Mouse (Mus musculus): ENCODE data around the gene Rnf13. TPM values are rescaled to one million over a fixed set of nuclear protein-coding genes. Genes with fewer than 3 reads are reported as not detected.

Gene Rnf13
- polyA plus RNA-seq, 2 experiments: 43.0 to 76.5 TPM

DNA sequence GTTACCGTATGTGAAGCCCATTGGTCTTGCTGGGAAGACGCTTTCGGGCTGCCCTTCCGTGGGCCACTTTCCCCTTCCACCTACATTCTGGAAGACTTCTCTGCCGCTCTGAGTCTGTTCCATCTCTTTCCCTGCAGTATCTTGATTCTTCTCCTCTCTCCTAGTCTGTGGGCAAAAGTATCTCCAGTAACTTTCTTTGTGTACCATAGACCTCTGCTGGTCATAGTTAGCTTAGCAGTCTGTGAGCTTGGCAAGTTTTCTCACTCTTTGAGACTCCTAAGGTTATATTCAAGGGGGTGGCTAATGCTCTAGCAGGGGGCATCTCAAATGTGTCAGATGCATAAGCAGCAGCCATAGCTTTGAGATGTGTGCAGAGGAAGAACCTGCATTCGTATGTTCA, 79.6 kb downstream of the Rnf13 start:
- no peaks in the 10 kb centered on the region for H3K4me1 ChIP-seq (ENCODE audit: control insufficient read depth, insufficient read depth, low read length)
- 86% methylated on average over 6 of the region's 6 CpGs for WGBS
- DNase-seq (ENCODE audit: low spot score) (peak; percentile 38), ATAC-seq (ENCODE audit: low FRiP score, low read depth) (no peak)
- no peaks in the 10 kb centered on the region for H3K36me3 ChIP-seq (ENCODE audit: control insufficient read depth, insufficient read depth, low read length)
- no peaks in the 10 kb centered on the region for H3K27me3 ChIP-seq (ENCODE audit: control insufficient read depth, insufficient read depth, low read length)
- no peak overlapping the region for H3K9ac ChIP-seq (ENCODE audit: low read depth, low read length, severe bottlenecking)
- no peak overlapping the region for H3K4me3 ChIP-seq (replicated peaks; ENCODE audit: low read length)
- no peak for TF ChIP-seq POLR2A (IDR thresholded peaks at IDR 0.05; ENCODE audit: borderline replicate concordance, extremely low read depth, insufficient read depth, insufficient read length)
- no peak overlapping the region for H3K27ac ChIP-seq (replicated peaks; ENCODE audit: low read depth, low read length)
- H3K4me2 ChIP-seq (replicated peaks; ENCODE audit: low read depth, low read length, severe bottlenecking): no peak overlapping the region
- H3K9me3 ChIP-seq (ENCODE audit: control insufficient read depth, low read length): no peaks in the 10 kb centered on the region

DNA sequence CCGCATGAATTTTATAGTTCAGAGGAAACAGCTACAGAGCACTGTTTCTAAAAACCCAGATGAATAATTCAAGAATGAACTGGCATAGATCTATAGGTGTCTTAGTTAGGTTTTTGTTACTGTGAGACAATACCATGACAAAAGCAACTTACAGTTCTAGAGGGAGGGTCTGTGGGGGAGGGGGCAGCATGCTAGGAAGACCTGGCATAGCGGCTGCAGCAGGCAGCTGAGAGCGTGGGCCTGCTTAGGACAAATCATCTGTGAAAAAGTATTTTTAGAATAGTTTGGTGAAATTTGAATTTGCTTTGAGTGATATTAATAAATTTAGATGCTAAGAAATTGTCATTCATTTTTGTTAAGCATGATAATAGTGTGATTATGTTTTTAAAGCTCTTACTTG, 90.0 kb downstream of the Rnf13 start:
- Histone ChIP-seq H3K27me3 (ENCODE audit: control insufficient read depth, insufficient read depth, low read length) (no peaks in the 10 kb centered on the region), H3K9me3 (ENCODE audit: control insufficient read depth, low read length) (no peaks in the 10 kb centered on the region), H3K9ac (ENCODE audit: low read depth, low read length, severe bottlenecking) (no peak overlapping the region), H3K4me3 (replicated peaks; ENCODE audit: low read length) (no peak overlapping the region), H3K27ac (replicated peaks; ENCODE audit: low read depth, low read length) (no peak overlapping the region), H3K4me1 (ENCODE audit: control insufficient read depth, insufficient read depth, low read length) (no peaks in the 10 kb centered on the region), H3K4me2 (replicated peaks; ENCODE audit: low read depth, low read length, severe bottlenecking) (no peak overlapping the region), H3K36me3 (ENCODE audit: control insufficient read depth, insufficient read depth, low read length) (peaks cover 10% of the 10 kb centered on the region)
- DNase-seq (ENCODE audit: low spot score) (no peak), ATAC-seq (ENCODE audit: low FRiP score, low read depth) (no peak)
- TF ChIP-seq POLR2A (IDR thresholded peaks at IDR 0.05; ENCODE audit: borderline replicate concordance, extremely low read depth, insufficient read depth, insufficient read length): no peak
- 96% methylated on average over 3 of the region's 3 CpGs for WGBS

DNA sequence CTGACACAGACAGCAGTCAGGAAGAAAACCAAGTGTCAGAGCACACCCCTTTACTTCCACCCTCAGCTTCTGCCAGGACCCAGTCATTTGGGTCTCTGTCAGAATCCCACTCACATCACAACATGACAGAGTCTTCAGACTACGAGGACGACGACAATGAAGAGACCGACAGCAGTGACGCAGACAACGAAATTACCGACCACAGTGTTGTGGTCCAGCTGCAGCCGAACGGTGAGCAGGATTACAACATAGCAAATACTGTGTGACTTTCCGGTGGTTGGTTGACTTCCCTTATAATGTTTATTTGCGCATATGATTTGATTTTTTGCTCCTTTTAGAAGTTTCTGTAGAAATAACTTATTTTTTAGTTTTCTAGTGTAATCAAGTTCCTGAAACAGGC, 97.7 kb downstream of the Rnf13 start:
- Histone ChIP-seq H3K9ac (ENCODE audit: low read depth, low read length, severe bottlenecking) (no peak overlapping the region), H3K9me3 (ENCODE audit: control insufficient read depth, low read length) (no peaks in the 10 kb centered on the region), H3K4me2 (replicated peaks; ENCODE audit: low read depth, low read length, severe bottlenecking) (no peak overlapping the region), H3K4me3 (replicated peaks; ENCODE audit: low read length) (no peak overlapping the region), H3K27me3 (ENCODE audit: control insufficient read depth, insufficient read depth, low read length) (no peaks in the 10 kb centered on the region), H3K4me1 (ENCODE audit: control insufficient read depth, insufficient read depth, low read length) (no peaks in the 10 kb centered on the region), H3K36me3 (ENCODE audit: control insufficient read depth, insufficient read depth, low read length) (peaks cover 18% of the 10 kb centered on the region; the same call in 1 of the 2 replicates), H3K27ac (replicated peaks; ENCODE audit: low read depth, low read length) (no peak overlapping the region)
- 95% methylated on average over 11 of the region's 11 CpGs for WGBS
- TF ChIP-seq POLR2A (IDR thresholded peaks at IDR 0.05; ENCODE audit: borderline replicate concordance, extremely low read depth, insufficient read depth, insufficient read length): no peak
- DNase-seq (ENCODE audit: low spot score) (no peak), ATAC-seq (ENCODE audit: low FRiP score, low read depth) (no peak)

- Histone ChIP-seq H3K27ac (replicated peaks; ENCODE audit: low read depth, low read length) (no peak overlapping the region), H3K4me2 (replicated peaks; ENCODE audit: low read depth, low read length, severe bottlenecking) (no peak overlapping the region), H3K4me3 (replicated peaks; ENCODE audit: low read length) (no peak overlapping the region), H3K36me3 (ENCODE audit: control insufficient read depth, insufficient read depth, low read length) (peaks cover 28% of the 10 kb centered on the region; the same call in 1 of the 2 replicates), H3K9ac (ENCODE audit: low read depth, low read length, severe bottlenecking) (no peak overlapping the region), H3K4me1 (ENCODE audit: control insufficient read depth, insufficient read depth, low read length) (no peaks in the 10 kb centered on the region), H3K9me3 (ENCODE audit: control insufficient read depth, low read length) (no peaks in the 10 kb centered on the region), H3K27me3 (ENCODE audit: control insufficient read depth, insufficient read depth, low read length) (no peaks in the 10 kb centered on the region)
- no peak for TF ChIP-seq POLR2A (IDR thresholded peaks at IDR 0.05; ENCODE audit: borderline replicate concordance, extremely low read depth, insufficient read depth, insufficient read length)
- no peak for DNase-seq (ENCODE audit: low spot score)
- WGBS: 90% methylated on average over 4 of the region's 4 CpGs
- no peak for ATAC-seq (ENCODE audit: low FRiP score, low read depth)
These were observed 101.0 kb downstream of the Rnf13 start for GRCm38 (mm10) chr3:57836911-57837310.

DNA sequence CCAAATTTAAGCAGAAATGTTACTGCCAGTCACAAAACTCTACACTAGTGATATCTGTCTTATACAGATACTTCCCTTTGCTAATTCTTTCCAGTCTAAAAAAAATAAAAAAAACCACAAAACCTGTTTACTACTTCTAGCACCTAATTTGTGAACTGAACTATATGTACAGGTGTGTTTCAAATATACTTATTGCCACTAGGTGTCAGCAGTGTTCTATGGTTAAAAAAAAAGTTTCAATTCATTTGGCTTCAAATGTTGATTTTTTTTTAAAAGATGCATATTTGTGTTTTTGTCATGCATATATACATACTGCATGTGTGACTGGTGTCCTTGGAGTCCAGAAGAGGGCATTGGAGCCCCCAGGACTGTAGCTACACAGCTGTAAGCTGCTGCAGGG, 107.9 kb downstream of the Rnf13 start:
- ATAC-seq (ENCODE audit: low FRiP score, low read depth): no peak

More for the DNA sequence above, 107.9 kb downstream of the Rnf13 start:
- Histone ChIP-seq H3K4me2 (replicated peaks; ENCODE audit: low read depth, low read length, severe bottlenecking) (no peak overlapping the region), H3K27me3 (ENCODE audit: control insufficient read depth, insufficient read depth, low read length) (no peaks in the 10 kb centered on the region), H3K9me3 (ENCODE audit: control insufficient read depth, low read length) (no peaks in the 10 kb centered on the region), H3K9ac (ENCODE audit: low read depth, low read length, severe bottlenecking) (no peak overlapping the region), H3K27ac (replicated peaks; ENCODE audit: low read depth, low read length) (no peak overlapping the region), H3K4me3 (replicated peaks; ENCODE audit: low read length) (no peak overlapping the region), H3K4me1 (ENCODE audit: control insufficient read depth, insufficient read depth, low read length) (peaks cover 8% of the 10 kb centered on the region), H3K36me3 (ENCODE audit: control insufficient read depth, insufficient read depth, low read length) (peaks cover 31% of the 10 kb centered on the region)
- peak; percentile 65 for DNase-seq (ENCODE audit: low spot score)
- TF ChIP-seq POLR2A (IDR thresholded peaks at IDR 0.05; ENCODE audit: borderline replicate concordance, extremely low read depth, insufficient read depth, insufficient read length): no peak

Measured in limb, embryonic 14.5 days (tissue).